Mouse (Mus musculus): Measurements from ENCODE around the gene Ip6k2. TPM values are rescaled to one million over a fixed set of nuclear protein-coding genes. Genes with fewer than 3 reads are reported as not detected.

Ip6k2 gene
- polyA plus RNA-seq (2016; fragmentation: Nextera tagmentation; extraction: Ambion mirVana), result 78.3 and 89.3 TPM in 2 replicates

DNA sequence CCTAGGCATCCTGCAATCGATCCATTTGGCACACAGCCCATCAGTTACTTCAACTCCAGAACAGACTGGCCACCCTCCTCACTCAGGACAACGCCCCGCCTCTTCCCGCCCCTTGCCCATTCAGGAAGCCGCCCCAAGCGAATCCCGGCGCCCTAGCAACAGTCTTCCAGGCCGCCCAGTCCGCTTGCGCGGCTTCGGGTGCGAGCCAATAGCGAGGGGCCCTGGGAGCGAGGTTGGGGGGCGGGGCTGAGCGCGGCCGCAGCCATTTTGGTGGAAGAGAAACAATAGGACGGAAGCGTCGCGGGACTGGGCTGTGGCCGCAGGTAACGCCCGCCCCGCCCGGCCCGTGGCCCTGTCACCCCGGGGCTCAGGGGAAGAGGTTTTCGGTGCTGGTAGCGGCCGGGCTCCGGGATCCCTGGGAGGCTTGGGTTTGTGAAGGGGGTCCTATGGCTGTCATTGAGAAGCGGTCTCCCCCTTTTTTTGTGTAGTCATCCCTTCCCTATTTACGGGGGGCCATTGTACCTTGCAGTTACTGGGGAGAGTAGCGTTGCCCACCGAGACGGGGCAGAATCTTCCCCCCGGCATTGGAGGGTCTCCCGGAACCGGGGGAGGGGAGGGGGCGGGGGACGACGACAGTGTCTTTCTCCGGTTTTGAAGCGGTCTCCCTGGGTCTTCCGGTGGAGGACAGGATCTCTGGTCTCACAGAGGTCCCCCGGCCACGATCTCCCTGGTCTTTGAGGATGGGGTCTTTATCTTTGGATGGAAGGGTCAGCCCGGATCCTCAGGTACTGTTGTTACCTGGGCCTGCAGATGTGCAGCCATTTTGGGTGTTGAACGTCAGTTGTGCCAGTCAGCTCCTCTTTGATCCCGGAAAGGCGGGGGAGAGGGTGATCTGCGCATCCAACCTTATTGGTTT, at the start of gene Ip6k2:
Gene Ip6k2 (plus strand): TSS at position 249 of the 916 bp plus-strand sequence.
- Histone ChIP-seq H3K36me3 (replicated peaks) (peaks cover 27% of the 10 kb centered on the region), H3K9me3 (no peaks in the 10 kb centered on the region), H3K27me3 (ENCODE audit: poor library complexity, severe bottlenecking) (no peaks in the 10 kb centered on the region), H3K27ac (peak within 1 kb of the TSS; percentile 99), H3K4me1 (peaks cover 69% of the 10 kb centered on the region), H3K4me3 (peak within 1 kb of the TSS; percentile 94)
- DNase-seq (ENCODE audit: extremely low spot score, low spot score), result peak; percentile 98
- under 1% methylated on average over 56 of the region's 56 CpGs for WGBS

DNA sequence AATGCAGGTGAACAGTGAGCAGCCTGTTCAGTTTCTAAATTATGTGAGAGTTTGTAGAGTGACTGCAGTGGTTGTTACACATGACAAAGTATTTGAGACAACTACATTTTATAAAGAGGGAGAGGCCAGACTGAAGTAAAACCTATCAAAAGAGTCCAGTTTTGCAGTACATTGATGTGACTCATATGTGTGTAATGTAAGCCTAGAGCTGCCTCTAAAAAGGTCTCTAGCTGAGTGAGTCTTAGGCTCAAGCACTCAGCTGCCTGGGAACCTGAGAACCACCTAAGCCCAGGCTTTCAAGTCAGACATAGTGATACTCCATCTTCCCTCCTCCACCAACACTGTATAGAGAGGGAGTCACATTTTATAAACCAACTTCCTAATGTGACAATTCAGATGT, 49.0 kb upstream of the Ip6k2 start:
- Histone ChIP-seq H3K4me1 (no peaks in the 10 kb centered on the region), H3K9me3 (no peaks in the 10 kb centered on the region), H3K27me3 (ENCODE audit: poor library complexity, severe bottlenecking) (no peaks in the 10 kb centered on the region), H3K27ac (no peak overlapping the region), H3K4me3 (no peak overlapping the region), H3K36me3 (replicated peaks) (peaks cover 32% of the 10 kb centered on the region)
- no peak for DNase-seq (ENCODE audit: extremely low spot score, low spot score)

DNA sequence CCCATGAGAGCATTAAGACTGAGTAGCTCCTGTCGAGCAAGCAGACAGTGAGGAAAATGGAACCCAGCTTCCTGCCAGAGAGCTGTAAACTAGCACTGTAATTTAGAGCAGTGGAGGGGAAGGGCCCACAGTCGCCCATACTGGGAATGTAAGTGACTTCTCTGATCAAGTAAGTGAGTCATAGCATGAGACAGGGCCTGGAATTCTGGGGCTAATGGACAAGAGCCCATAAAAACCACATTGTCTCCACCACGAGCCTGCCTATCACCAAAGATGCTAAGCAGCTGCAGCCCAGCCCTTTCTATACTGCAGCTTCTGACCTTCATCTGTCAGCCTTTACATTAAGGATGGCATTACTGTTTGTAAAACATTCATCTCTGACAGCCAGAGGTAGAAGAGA, 44.4 kb upstream of the Ip6k2 start:
- Histone ChIP-seq H3K9me3 (no peaks in the 10 kb centered on the region), H3K4me3 (no peak overlapping the region), H3K27me3 (ENCODE audit: poor library complexity, severe bottlenecking) (no peaks in the 10 kb centered on the region), H3K36me3 (replicated peaks) (peaks cover 56% of the 10 kb centered on the region), H3K4me1 (no peaks in the 10 kb centered on the region), H3K27ac (no peak overlapping the region)
- 70% methylated on average over 3 of the region's 3 CpGs for WGBS
- DNase-seq (ENCODE audit: extremely low spot score, low spot score), result no peak

DNA sequence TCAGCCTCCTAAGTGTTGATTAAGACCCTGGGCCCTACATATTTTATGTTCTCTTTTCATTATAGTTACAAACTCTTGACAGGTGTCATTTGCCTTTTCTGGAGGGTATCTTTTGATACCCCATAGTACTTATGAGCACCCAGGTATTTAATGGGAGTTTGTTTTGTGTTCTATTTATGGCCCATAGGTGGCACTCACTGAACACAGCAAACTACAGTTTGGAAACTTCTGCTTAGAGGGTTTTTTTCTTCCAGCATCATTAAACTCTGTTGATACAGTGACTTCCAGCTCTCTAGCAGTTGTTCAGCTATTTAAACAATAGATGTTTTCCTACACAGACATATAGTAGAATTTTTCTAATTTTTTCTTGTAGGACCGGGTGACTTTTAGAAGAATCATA, 43.5 kb upstream of the Ip6k2 start:
- Histone ChIP-seq H3K4me3 (no peak overlapping the region), H3K27ac (no peak overlapping the region), H3K36me3 (replicated peaks) (peaks cover 54% of the 10 kb centered on the region), H3K9me3 (no peaks in the 10 kb centered on the region), H3K4me1 (no peaks in the 10 kb centered on the region), H3K27me3 (ENCODE audit: poor library complexity, severe bottlenecking) (no peaks in the 10 kb centered on the region)
- no peak for DNase-seq (ENCODE audit: extremely low spot score, low spot score)
- 96% methylated on average over 1 of the region's 1 CpGs for WGBS

DNA sequence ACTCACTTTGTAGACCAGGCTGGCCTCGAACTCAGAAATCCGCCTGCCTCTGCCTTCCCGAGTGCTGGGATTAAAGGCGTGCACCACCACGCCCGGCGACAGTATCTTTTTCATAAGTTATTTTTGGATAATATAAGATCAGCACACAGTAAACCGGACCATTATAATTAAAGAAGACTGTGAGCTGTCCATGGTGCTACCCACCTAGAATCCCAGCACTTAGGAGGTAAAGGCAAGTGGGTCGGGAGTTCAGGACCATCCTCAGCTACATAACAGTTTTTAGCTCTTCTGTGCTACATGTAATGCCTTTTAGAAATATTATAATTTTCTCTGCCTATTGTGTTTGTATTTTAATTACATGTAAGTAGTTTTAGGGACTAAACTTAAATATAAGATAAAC, 41.5 kb upstream of the Ip6k2 start:
- Histone ChIP-seq H3K4me1 (no peaks in the 10 kb centered on the region), H3K27ac (no peak overlapping the region), H3K9me3 (no peaks in the 10 kb centered on the region), H3K36me3 (replicated peaks) (peaks cover 61% of the 10 kb centered on the region), H3K4me3 (no peak overlapping the region), H3K27me3 (ENCODE audit: poor library complexity, severe bottlenecking) (no peaks in the 10 kb centered on the region)
- no peak for DNase-seq (ENCODE audit: extremely low spot score, low spot score)
- 89% methylated on average over 9 of the region's 9 CpGs for WGBS

DNA sequence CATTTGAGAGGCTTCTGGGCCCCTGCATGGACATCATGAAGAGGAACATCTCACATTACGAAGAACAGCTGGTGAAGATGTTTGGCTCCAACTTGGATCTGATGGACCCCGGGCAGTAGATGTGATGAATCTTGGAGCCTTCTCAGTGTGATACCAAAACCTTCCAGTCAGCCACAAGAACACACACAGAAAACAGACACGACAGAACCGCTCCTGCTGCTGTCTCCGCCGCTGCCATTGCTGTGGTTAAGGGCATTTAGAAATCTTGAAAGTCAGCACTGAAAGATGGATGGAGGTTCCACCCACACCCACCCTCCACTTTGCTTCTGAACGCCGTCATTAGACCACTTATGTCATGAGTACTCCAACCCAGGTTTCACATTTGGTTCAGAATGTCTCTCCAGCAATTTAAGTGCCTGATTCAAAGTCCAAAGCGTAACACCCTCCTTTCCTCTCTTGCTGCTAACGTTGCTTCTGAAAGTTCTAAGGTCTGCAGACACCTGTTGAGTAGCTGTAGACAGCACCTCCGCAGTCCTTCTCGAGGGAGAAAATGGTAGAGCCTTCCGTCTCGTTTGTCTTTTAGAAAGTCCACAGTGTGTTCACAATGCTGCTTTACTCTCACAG, 36.6 kb upstream of the Ip6k2 start:
- H3K4me1 ChIP-seq, result peaks cover 12% of the 10 kb centered on the region
- WGBS, result 92% methylated on average over 14 of the region's 14 CpGs
- H3K4me3 ChIP-seq, result no peak overlapping the region
- peaks cover 65% of the 10 kb centered on the region for H3K36me3 ChIP-seq (replicated peaks)
- H3K27ac ChIP-seq, result no peak overlapping the region
- no peak for DNase-seq (ENCODE audit: extremely low spot score, low spot score)
- no peaks in the 10 kb centered on the region for H3K9me3 ChIP-seq
- no peaks in the 10 kb centered on the region for H3K27me3 ChIP-seq (ENCODE audit: poor library complexity, severe bottlenecking)

DNA sequence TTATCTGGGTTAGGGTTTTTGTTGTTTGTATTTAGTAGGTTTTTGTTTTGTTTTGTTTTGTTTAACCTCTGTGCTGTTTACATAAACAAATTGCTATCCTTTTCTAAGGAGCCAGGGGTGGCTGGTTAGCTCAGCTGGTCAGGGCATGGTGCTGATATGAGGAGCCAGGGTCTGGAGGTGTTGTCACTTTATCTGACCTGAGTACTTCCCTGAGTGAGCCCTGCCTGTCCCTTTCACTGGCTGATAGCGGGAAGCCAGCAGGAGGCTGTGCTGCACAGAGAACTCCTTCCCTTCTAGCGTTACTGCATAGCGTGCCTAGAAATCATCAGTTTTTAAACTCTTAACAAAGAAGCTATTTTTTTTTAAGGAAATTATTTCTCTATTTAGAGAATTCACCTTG, 35.9 kb upstream of the Ip6k2 start:
- H3K36me3 ChIP-seq (replicated peaks), result peaks cover 58% of the 10 kb centered on the region

DNA sequence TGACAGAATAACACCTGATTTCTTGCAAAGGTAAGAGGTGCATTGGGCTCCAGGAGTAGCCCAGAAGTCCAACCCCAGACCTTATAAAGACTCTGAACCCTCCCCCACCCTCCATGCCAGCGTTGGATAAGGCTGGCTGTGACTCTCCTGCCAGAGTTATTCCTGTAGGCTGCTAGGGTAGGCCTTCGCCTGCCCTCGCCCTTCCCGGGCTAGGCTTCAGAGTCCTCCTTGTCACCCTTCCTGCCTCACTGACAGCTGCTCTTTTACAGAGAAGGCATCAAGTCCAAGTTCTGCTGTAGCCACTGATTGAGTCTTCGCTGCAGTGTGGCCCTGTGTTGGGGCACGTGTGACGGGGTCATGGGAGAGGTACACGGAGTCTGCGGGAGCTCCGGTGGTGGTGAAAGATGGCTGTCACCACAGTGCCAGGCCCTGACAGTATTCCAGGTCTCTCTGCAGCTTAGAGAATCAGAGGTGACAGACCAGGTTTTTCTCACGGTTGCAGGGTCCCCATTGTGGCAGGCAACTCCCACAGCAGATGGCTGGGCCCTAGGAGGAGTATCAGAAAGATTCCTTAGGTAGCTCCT, 34.9 kb upstream of the Ip6k2 start:
- Histone ChIP-seq H3K36me3 (replicated peaks) (peaks cover 50% of the 10 kb centered on the region), H3K9me3 (no peaks in the 10 kb centered on the region), H3K4me1 (peaks cover 12% of the 10 kb centered on the region), H3K27ac (peak overlapping the region; percentile 69), H3K27me3 (ENCODE audit: poor library complexity, severe bottlenecking) (no peaks in the 10 kb centered on the region), H3K4me3 (no peak overlapping the region)
- 88% methylated on average over 11 of the region's 11 CpGs for WGBS
- DNase-seq (ENCODE audit: extremely low spot score, low spot score), result no peak

More for the DNA sequence above, 35.9 kb upstream of the Ip6k2 start:
- H3K27ac ChIP-seq, result no peak overlapping the region
- H3K27me3 ChIP-seq (ENCODE audit: poor library complexity, severe bottlenecking), result no peaks in the 10 kb centered on the region
- peaks cover 12% of the 10 kb centered on the region for H3K4me1 ChIP-seq
- H3K9me3 ChIP-seq, result no peaks in the 10 kb centered on the region
- DNase-seq (ENCODE audit: extremely low spot score, low spot score), result no peak
- WGBS, result 83% methylated on average over 3 of the region's 3 CpGs
- no peak overlapping the region for H3K4me3 ChIP-seq

DNA sequence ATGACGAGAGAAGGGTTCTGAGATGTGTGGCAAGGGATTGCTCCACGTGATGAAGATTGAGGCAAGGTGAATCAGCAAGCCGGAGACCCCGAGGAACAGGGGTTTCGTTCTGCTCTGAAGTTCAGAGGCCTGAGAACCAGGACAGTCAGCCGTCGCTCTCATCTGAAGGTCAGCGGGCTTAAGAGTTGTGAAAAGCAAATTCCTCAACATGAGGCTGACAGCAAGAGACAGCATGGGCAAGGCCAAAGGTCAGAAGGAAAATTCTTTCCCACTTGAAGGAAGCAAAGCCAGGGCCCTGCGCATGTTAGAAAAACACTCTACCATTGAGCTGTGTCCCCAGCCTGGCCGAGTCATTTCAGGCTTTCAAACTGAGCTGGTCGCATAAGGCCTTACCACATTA, 33.0 kb upstream of the Ip6k2 start:
- WGBS, result 87% methylated on average over 11 of the region's 11 CpGs
- H3K27me3 ChIP-seq (ENCODE audit: poor library complexity, severe bottlenecking), result no peaks in the 10 kb centered on the region
- H3K9me3 ChIP-seq, result no peaks in the 10 kb centered on the region
- DNase-seq (ENCODE audit: extremely low spot score, low spot score), result no peak
- H3K4me1 ChIP-seq, result peaks cover 12% of the 10 kb centered on the region
- no peak overlapping the region for H3K4me3 ChIP-seq
- H3K36me3 ChIP-seq (replicated peaks), result peaks cover 33% of the 10 kb centered on the region
- no peak overlapping the region for H3K27ac ChIP-seq

DNA sequence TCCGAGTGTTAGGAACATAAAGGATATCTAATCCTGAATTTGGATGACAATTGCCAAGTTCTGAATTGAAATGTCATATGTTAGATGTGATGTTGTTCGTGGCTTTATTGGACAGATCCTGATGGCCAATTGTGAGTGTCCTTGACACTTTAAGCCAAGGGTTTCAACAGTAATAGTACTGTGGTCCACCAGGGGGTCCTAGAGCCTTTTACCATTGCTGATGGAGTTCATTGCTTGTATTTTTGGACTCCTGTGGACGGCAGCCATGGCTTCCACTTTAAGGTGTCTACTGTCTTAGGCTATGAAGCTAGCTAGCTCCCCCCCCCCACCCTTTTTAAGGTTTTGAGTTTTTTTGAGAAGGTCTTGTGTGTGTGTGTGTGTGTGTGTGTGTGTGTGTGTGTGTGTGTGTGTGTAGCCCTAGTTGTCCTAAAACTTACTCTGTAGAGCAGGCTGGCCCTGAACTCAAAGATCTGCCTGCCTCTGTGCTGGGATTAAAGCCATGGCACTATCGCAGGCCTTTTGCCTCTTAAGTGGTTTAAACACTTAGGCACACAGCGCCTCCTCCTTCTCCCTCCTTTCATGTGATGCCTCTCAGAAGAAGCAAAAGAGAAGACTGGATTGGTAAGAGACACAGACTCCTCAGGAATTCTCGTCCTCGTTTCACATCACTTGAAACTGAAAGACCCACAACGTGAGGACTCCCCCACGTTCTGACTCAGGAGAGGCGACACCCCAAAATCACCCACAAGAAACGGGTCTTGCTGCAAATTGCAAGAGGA, 31.3 kb upstream of the Ip6k2 start:
- H3K9me3 ChIP-seq, result no peaks in the 10 kb centered on the region
- peaks cover 16% of the 10 kb centered on the region for H3K36me3 ChIP-seq (replicated peaks)
- no peak overlapping the region for H3K4me3 ChIP-seq
- no peak overlapping the region for H3K27ac ChIP-seq
- DNase-seq (ENCODE audit: extremely low spot score, low spot score), result no peak
- 88% methylated on average over 11 of the region's 11 CpGs for WGBS
- peaks cover 12% of the 10 kb centered on the region for H3K4me1 ChIP-seq
- H3K27me3 ChIP-seq (ENCODE audit: poor library complexity, severe bottlenecking), result no peaks in the 10 kb centered on the region

DNA sequence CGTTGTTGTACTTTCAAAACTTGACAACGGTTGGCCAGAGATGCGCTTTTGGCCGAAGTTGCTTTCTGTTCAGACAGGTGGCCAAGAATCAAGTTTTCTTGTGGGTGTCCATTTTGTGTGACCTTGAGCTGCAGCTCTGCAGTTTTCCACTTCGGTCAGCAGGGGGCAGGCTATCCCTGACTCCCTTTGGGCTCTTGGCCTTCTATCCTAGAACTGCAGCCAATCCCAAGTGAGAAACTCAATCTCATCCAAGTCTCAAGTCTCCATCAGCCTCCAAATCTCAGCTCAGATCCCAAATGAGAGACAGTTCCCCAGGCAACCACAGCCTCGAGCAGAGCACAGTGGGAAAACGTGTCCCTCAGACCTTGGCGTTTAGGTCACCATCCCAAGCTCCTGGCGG, 30.3 kb upstream of the Ip6k2 start:
- no peak overlapping the region for H3K27ac ChIP-seq
- H3K36me3 ChIP-seq (replicated peaks), result peaks cover 8% of the 10 kb centered on the region
- H3K27me3 ChIP-seq (ENCODE audit: poor library complexity, severe bottlenecking), result no peaks in the 10 kb centered on the region
- no peaks in the 10 kb centered on the region for H3K9me3 ChIP-seq
- H3K4me1 ChIP-seq, result peaks cover 12% of the 10 kb centered on the region
- H3K4me3 ChIP-seq, result no peak overlapping the region
- 71% methylated on average over 9 of the region's 9 CpGs for whole genome bisulfite sequencing
- peak; percentile 37 for DNase-seq (ENCODE audit: extremely low spot score, low spot score)

DNA sequence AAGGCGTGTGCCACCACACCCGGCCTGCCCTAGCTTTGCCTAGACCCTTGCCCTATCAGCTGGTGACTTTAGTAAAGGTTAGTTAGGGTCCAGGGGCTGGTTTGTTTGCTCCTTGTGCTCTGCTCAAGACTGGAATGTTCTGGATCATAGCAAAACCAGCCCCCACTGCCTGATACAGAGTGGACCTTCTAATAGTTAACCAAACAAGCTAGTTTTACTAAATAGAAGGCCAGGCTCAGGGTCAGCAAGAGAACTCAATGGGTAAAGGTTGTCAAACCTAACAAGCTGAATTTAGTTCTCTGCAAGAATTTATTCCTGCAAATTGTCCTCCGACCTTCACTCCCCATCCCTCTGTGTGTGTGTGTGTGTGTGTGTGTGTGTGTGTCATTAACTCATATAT, 29.6 kb upstream of the Ip6k2 start:
- H3K27ac ChIP-seq, result no peak overlapping the region
- H3K9me3 ChIP-seq, result no peaks in the 10 kb centered on the region
- WGBS, result 91% methylated on average over 3 of the region's 3 CpGs
- H3K36me3 ChIP-seq (replicated peaks), result peaks cover 2% of the 10 kb centered on the region
- H3K4me1 ChIP-seq, result peaks cover 6% of the 10 kb centered on the region
- no peaks in the 10 kb centered on the region for H3K27me3 ChIP-seq (ENCODE audit: poor library complexity, severe bottlenecking)
- no peak overlapping the region for H3K4me3 ChIP-seq
- DNase-seq (ENCODE audit: extremely low spot score, low spot score), result no peak
